Mouse (Mus musculus) kidney, postnatal 0 days (tissue): ENCODE measurements around the gene Gm10197. TPM values are rescaled to one million over a fixed set of nuclear protein-coding genes. Genes with fewer than 3 reads are reported as not detected.

Experiments used
- ATAC-seq: fragments of 200-750 bp; cut with Nextera tagmentation; replicated peaks from 2 replicates; pipeline ENCODE4 v1.8.0; 2017; ENCODE audit warnings: low read depth, moderate number of reproducible peaks, moderate TSS enrichment, moderate library complexity; ENCODE audit not compliant: low FRiP score
- DNase-seq: peaks from one replicate; pipeline ENCODE4 v3.0.0-alpha.2; 2016; ENCODE audit warnings: low spot score
- H3K27ac ChIP-seq: fragments of 300-500 bp; sonication (generic); 2 replicates; pipeline ENCODE4 v1.5.1; 2014; ENCODE audit warnings: mild to moderate bottlenecking
- H3K27me3 ChIP-seq: fragments of 300-500 bp; sonication (generic); 2 replicates; pipeline ENCODE4 v1.6.1; 2014; ENCODE audit warnings: low read length, mixed read lengths; ENCODE audit not compliant: insufficient read depth
- H3K36me3 ChIP-seq: fragments of 300-500 bp; sonication (generic); 2 replicates; pipeline ENCODE4 v1.6.1; 2014; ENCODE audit warnings: low read length, mixed read lengths; ENCODE audit not compliant: insufficient read depth
- H3K4me1 ChIP-seq: fragments of 300-500 bp; sonication (generic); replicated peaks from 2 replicates; pipeline ENCODE4 v1.6.1; 2014; ENCODE audit warnings: antibody characterized with exemption, low read length, mixed read lengths; ENCODE audit not compliant: insufficient read depth
- H3K4me2 ChIP-seq: fragments of 300-500 bp; sonication (generic); 2 replicates; pipeline ENCODE4 v1.6.1; 2014; ENCODE audit warnings: mild to moderate bottlenecking, low read length, moderate library complexity, mixed read lengths
- H3K4me3 ChIP-seq: fragments of 300-500 bp; sonication (generic); replicated peaks from 2 replicates; pipeline ENCODE4 v1.5.1; 2014; ENCODE audit warnings: low read depth, low read length
- H3K9ac ChIP-seq: fragments of 300-500 bp; sonication (generic); 2 replicates; pipeline ENCODE4 v1.6.1; 2014; ENCODE audit warnings: low read depth, low read length
- H3K9me3 ChIP-seq: fragments of 300-500 bp; sonication (generic); replicated peaks from 2 replicates; pipeline ENCODE4 v1.6.1; 2016; ENCODE audit warnings: low read length, inconsistent platforms, mixed read lengths
- CTCF ChIP-seq: IDR thresholded peaks from 2 replicates; pipeline ENCODE4 v1.5.1; 2016; ENCODE audit warnings: antibody characterized with exemption, low read depth, mild to moderate bottlenecking, moderate library complexity
- WGBS: fragments of 180-500 bp; shearing (Covaris S2); extraction: QIAGEN DNeasy Blood & Tissue Kit; methylation state at CpG from one replicate; pipeline ENCODE4 v1.1.7; 2014; 5-methylcytosine and 5-hydroxymethylcytosine counted together
- polyA plus RNA-seq: library from polyadenylated mRNA; unstranded; fragments of >200 nt; fragmentation: Nextera tagmentation; extraction: Ambion mirVana; gene quantifications from 2 replicates; pipeline ENCODE4 v1.2.1, GENCODE M21; 2015

The Gm10197 gene
- polyA plus RNA-seq = not detected in 2 replicates

DNA sequence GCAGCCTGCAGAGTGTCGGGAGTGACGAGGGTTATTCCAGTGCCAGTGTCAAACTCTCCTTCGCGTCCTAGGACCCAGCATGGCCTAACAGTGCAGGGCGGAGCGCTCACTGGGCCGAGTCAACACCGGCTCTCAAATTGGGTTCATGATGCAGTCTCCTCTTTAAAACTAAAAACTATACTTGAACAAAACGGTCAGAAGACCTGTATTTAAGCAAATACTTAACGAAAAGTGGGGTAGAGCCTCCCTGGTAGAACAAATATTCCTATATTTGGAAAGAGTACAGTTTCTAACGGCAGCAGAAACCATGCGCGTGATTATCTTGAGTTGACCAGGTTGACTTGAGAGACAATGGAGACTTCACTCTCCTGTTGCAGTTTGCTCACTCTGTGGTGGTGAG lies at the start of gene Gm10197:
Gm10197 (minus strand) TSS at position 101 of the 400 bp plus-strand sequence.
- H3K9ac ChIP-seq = no peak within 1 kb of the TSS
- no peak within 1 kb of the TSS for H3K4me3 ChIP-seq
- H3K27me3 ChIP-seq = no peaks in the 10 kb centered on the region
- peaks cover 12% of the 10 kb centered on the region for H3K36me3 ChIP-seq
- H3K4me2 ChIP-seq = no peak within 1 kb of the TSS
- no peak for ATAC-seq
- 0 out of 2 replicates have a peak, but pooled peaks cover 3% of the 10 kb centered on the region for H3K4me1 ChIP-seq
- WGBS = 81% methylated on average over 13 of the region's 13 CpGs
- H3K27ac ChIP-seq = no peak within 1 kb of the TSS
- no peaks in the 10 kb centered on the region for H3K9me3 ChIP-seq
- no peak for DNase-seq
- TF ChIP-seq CTCF = no peak

DNA sequence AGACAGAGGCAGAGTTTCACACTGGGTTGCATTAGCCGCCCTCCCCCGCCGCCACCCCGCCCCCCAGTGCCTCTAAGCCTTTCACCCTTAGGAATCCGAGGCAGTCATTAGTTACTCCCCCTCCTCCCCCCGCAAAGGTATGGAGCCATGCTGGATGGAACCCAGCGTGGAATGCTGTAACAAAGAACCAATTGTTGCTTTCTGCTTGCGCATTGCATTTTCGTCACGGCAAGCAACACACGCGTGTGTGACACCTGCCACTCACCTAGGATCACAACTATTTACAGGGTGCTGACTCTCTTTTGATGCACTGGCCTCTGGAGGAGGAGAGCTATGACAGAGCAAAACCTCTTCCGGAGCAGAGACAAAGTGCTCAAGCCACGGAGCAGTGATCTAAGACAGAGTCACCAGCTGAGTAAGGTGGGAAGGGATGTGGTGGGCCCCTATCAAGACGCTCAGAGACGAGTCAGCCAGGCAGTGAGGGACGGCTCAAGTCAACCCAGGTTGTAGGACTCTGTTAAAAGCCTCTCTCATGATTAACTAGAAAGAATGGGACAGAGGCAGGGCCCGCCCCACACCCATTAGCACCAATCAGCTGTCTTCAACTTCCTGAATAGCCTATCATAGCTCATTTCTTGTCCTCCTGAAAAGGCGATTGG lies 49.5 kb upstream of the Gm10197 start:
- WGBS = 2% methylated on average over 19 of the region's 19 CpGs
- TF ChIP-seq CTCF = no peak
- Histone ChIP-seq H3K9ac (peak overlapping the region; percentile 44), H3K36me3 (no peaks in the 10 kb centered on the region), H3K27ac (peak overlapping the region; percentile 87), H3K4me1 (peaks cover 16% of the 10 kb centered on the region; the same call in 1 of the 2 replicates), H3K9me3 (no peaks in the 10 kb centered on the region), H3K4me3 (peak overlapping the region; percentile 28), H3K27me3 (no peaks in the 10 kb centered on the region), H3K4me2 (peak overlapping the region; percentile 67)
- peak; percentile 97 for DNase-seq
- peak; percentile 94 for ATAC-seq

DNA sequence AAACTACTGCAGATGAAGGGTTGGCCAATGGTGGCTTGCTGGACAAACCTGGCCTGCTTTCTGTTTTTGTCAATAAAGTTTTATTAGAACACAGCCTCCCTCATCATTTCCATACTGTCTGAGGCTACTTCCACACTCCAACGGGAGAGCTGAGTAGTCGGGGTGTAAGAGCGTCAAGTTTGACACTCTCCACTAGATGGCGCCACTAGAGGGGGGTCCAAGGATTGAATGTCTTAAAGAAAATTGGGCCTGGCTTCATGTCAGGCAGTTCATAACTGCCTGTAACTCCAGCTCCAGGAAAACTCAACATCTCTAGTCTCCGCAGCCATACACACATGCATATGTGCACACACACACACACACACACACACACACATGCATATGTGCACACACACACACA lies 48.3 kb upstream of the Gm10197 start:
- DNase-seq = peak; percentile 88
- peak; percentile 75 for TF ChIP-seq CTCF

DNA sequence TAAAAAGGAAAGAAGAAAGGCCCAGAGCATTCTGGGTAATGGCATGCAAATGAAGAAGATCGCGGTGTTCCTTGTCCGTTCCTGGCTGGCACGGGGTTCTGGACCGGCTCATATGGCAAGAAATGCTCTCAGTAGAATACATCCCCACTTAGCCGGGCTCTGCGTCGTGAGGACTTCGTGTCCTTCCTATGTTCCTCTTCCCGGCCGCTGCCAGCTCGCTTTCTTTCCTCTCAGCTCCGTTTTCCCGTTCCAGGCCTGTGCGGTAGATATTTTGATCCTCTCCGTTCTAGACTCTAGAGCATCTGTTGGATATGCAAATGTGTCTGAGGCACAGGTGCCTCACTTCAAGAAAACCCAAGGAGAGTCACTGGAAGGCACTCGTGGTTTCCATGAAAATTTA lies 43.6 kb upstream of the Gm10197 start:
- Histone ChIP-seq H3K4me3 (no peak overlapping the region), H3K9ac (no peak overlapping the region), H3K27me3 (no peaks in the 10 kb centered on the region), H3K4me2 (no peak overlapping the region), H3K27ac (no peak overlapping the region), H3K9me3 (no peaks in the 10 kb centered on the region), H3K4me1 (peaks cover 16% of the 10 kb centered on the region), H3K36me3 (no peaks in the 10 kb centered on the region)
- TF ChIP-seq CTCF = no peak
- DNase-seq (no peak), ATAC-seq (no peak)
- WGBS = 89% methylated on average over 17 of the region's 17 CpGs

More for the DNA sequence above, 48.3 kb upstream of the Gm10197 start:
- H3K27me3 ChIP-seq = no peaks in the 10 kb centered on the region
- no peaks in the 10 kb centered on the region for H3K36me3 ChIP-seq
- 54% methylated on average over 5 of the region's 5 CpGs for WGBS
- H3K9ac ChIP-seq = no peak overlapping the region
- H3K4me2 ChIP-seq = no peak overlapping the region
- H3K4me3 ChIP-seq = no peak overlapping the region
- no peak overlapping the region for H3K27ac ChIP-seq
- no peak for ATAC-seq
- peaks cover 14% of the 10 kb centered on the region; the same call in 1 of the 2 replicates for H3K4me1 ChIP-seq
- H3K9me3 ChIP-seq = no peaks in the 10 kb centered on the region

DNA sequence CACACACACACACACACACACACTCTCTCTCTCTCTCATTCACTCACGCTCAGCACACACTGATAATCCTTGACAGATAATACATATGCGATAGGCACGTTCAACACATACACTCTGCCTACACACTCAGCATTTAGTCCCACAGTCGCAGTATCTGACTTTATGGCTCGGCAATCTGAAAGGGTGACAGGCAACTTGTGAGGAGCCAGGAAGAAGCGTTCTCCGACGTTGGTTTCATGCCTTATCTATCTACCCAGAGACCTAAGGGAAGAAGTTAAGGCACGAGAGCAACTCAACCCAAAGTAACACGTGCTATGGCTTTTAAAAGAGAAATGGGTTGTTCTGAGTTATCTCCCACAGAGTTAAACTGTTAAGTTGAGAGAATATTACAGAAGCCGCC lies 43.1 kb upstream of the Gm10197 start:
- ATAC-seq (no peak), DNase-seq (no peak)
- Histone ChIP-seq H3K4me3 (no peak overlapping the region), H3K36me3 (no peaks in the 10 kb centered on the region), H3K27ac (peak overlapping the region; percentile 11; the same call in 1 of the 2 replicates), H3K9me3 (no peaks in the 10 kb centered on the region), H3K4me1 (peaks cover 21% of the 10 kb centered on the region), H3K27me3 (no peaks in the 10 kb centered on the region), H3K9ac (no peak overlapping the region), H3K4me2 (no peak overlapping the region)
- TF ChIP-seq CTCF = no peak
- 77% methylated on average over 11 of the region's 11 CpGs for WGBS

DNA sequence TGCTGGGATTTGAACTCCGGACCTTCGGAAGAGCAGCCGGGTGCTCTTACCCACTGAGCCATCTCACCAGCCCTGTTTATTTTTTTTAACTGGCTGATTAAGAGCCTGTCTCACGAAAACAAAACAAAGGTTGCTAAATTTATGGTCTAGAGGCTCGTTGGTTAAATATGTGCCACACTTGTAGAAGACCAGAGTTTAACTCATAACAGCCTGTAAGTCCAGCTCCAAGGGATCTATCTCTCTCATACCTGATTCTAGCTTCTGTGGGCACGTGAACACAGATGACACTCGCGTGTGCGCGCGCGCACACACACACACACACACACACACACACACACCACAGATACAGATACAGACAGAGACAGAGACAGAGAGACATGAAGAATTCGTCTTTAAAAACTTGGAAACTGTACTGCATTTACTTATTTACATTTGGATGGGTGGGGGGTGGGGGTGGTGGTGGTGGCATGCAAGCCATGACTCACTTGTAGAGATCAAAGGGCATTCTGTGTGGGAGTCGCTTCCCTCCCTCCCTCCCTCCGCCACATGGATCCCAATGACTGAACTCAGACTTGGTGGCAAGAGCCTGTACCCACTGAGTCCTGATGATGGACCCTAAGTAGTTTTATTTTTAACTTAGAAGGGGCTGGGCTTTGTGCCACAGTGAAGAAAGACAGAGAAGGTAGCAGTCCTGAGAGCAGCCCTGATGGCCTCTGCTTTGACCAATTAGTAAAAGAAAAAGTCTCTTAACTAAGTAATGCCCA lies 42.2 kb upstream of the Gm10197 start:
- Histone ChIP-seq H3K4me2 (no peak overlapping the region), H3K36me3 (no peaks in the 10 kb centered on the region), H3K27ac (peak overlapping the region; percentile 26; the same call in 1 of the 2 replicates), H3K4me3 (no peak overlapping the region), H3K4me1 (peaks cover 21% of the 10 kb centered on the region), H3K9me3 (no peaks in the 10 kb centered on the region), H3K27me3 (no peaks in the 10 kb centered on the region), H3K9ac (no peak overlapping the region)
- no peak for TF ChIP-seq CTCF
- ATAC-seq (peak; percentile 73), DNase-seq (peak; percentile 62)
- WGBS = 47% methylated on average over 15 of the region's 15 CpGs
